Mouse (Mus musculus) liver, embryonic 14.5 days (tissue): ENCODE measurements around the gene Stag1. TPM values are rescaled to one million over a fixed set of nuclear protein-coding genes. Genes with fewer than 3 reads are reported as not detected.

Experiments
- ATAC-seq: fragments of 200-750 bp; cut with Nextera tagmentation; 2 replicates; pipeline ENCODE4 v1.8.0; 2017; ENCODE audit warnings: moderate number of reproducible peaks, mild to moderate bottlenecking, moderate library complexity; ENCODE audit not compliant: insufficient read depth
- DNase-seq, 3 experiments: peaks; one replicate each; pipeline ENCODE4 v3.0.0-alpha.2; 2012 to 2013; ENCODE audit warnings: low read depth in 3 of 3, low spot score in 3 of 3
- H3K27ac ChIP-seq: fragments of 300-500 bp; sonication (generic); 2 replicates; pipeline ENCODE4 v1.5.1; 2014; ENCODE audit warnings: moderate library complexity, mild to moderate bottlenecking, control low read depth, inconsistent platforms
- H3K27me3 ChIP-seq: fragments of 300-500 bp; sonication (generic); 2 replicates; pipeline ENCODE4 v1.6.1; 2014; ENCODE audit warnings: mild to moderate bottlenecking, low read length, moderate library complexity; ENCODE audit not compliant: control insufficient read depth, insufficient read depth
- H3K36me3 ChIP-seq: fragments of 300-500 bp; sonication (generic); replicated peaks from 2 replicates; pipeline ENCODE4 v1.6.1; 2014; ENCODE audit warnings: low read depth; ENCODE audit not compliant: control insufficient read depth, insufficient read depth
- H3K4me1 ChIP-seq, 2 experiments: fragments of 200-500 bp in 1 of 2; fragments of 300-500 bp in 1 of 2; sonication (generic) in 1 of 2; replicated peaks; 2 replicates each; pipeline ENCODE4 v1.6.1; 2012 to 2014; ENCODE audit warnings: antibody characterized with exemption in 1 of 2, inconsistent platforms in 1 of 2, low read length in 1 of 2; ENCODE audit not compliant: control insufficient read depth in 2 of 2, insufficient read depth in 2 of 2
- H3K4me2 ChIP-seq: fragments of 300-500 bp; sonication (generic); 2 replicates; pipeline ENCODE4 v1.6.1; 2014; ENCODE audit warnings: low read depth, mild to moderate bottlenecking, control low read depth, moderate library complexity
- H3K4me3 ChIP-seq, 2 experiments: fragments of 200-500 bp in 1 of 2; fragments of 300-500 bp in 1 of 2; sonication (generic) in 1 of 2; 2 replicates each; pipeline ENCODE4 v1.5.1; 2012 to 2014; ENCODE audit warnings: low read depth in 2 of 2, low read length in 2 of 2, mild to moderate bottlenecking in 2 of 2, control low read depth in 1 of 2, inconsistent platforms in 1 of 2, moderate library complexity in 1 of 2; ENCODE audit not compliant: insufficient read depth in 1 of 2
- H3K9ac ChIP-seq: fragments of 300-500 bp; sonication (generic); replicated peaks from 2 replicates; pipeline ENCODE4 v1.6.1; 2014; ENCODE audit warnings: mild to moderate bottlenecking, control low read depth, moderate library complexity
- H3K9me3 ChIP-seq: fragments of 300-500 bp; sonication (generic); 2 replicates; pipeline ENCODE4 v1.6.1; 2016; ENCODE audit warnings: low read length, mixed read lengths; ENCODE audit not compliant: control insufficient read depth
- CTCF ChIP-seq: IDR thresholded peaks from 2 replicates; pipeline ENCODE4 v1.5.1; 2016; ENCODE audit warnings: antibody characterized with exemption, low read depth, control low read depth
- EP300 ChIP-seq: IDR thresholded peaks from 2 replicates; pipeline ENCODE4 v1.6.1; 2016; ENCODE audit warnings: antibody characterized with exemption, low read depth
- WGBS: fragments of 180-500 bp; shearing (Covaris S2); extraction: QIAGEN DNeasy Blood & Tissue Kit; methylation state at CpG from one replicate; pipeline ENCODE4 v1.1.7; 2014; ENCODE audit not compliant: insufficient replicate concordance; 5-methylcytosine and 5-hydroxymethylcytosine counted together
- polyA plus RNA-seq, 2 experiments: library from polyadenylated mRNA; depleted of rRNA in 1 of 2; stranded (reverse) in 1 of 2; unstranded in 1 of 2; fragments of >200 nt; fragmentation: Nextera tagmentation in 1 of 2; extraction: Ambion mirVana in 1 of 2; gene quantifications; 2 replicates each; pipeline versions ENCODE4 v1.2.1 to v1.2.3; 2012 to 2014

Gene Stag1
- polyA plus RNA-seq, 2 experiments = 11.6 to 18.2 TPM

- Histone ChIP-seq H3K27me3 (no peaks in the 10 kb centered on the region), H3K4me3 (no peak overlapping the region), H3K36me3 (no peaks in the 10 kb centered on the region; the same call in 1 of the 2 replicates), H3K4me2 (no peak overlapping the region), H3K9ac (no peak overlapping the region), H3K27ac (no peak overlapping the region), H3K4me1 (no peaks in the 10 kb centered on the region), H3K9me3 (no peaks in the 10 kb centered on the region)
- ATAC-seq (no peak), DNase-seq (no peak)
- no peak for TF ChIP-seq EP300
- TF ChIP-seq CTCF = no peak
- WGBS = 89% methylated on average over 1 of the region's 1 CpGs
Observed at GRCm38 (mm10) chr9:100896111-100896510, 298.5 kb downstream of the Stag1 start.

GRCm38 (mm10) chr9:100898042-100898441 lies 300.4 kb downstream of the Stag1 start:
- TF ChIP-seq EP300 (no peak), CTCF (no peak)
- H3K4me2 ChIP-seq = no peak overlapping the region
- no peaks in the 10 kb centered on the region; the same call in 1 of the 2 replicates for H3K36me3 ChIP-seq
- H3K9ac ChIP-seq = no peak overlapping the region
- ATAC-seq (no peak), DNase-seq (no peak)
- no peak overlapping the region for H3K27ac ChIP-seq
- H3K4me3 ChIP-seq = no peak overlapping the region
- no peaks in the 10 kb centered on the region for H3K9me3 ChIP-seq
- 87% methylated on average over 4 of the region's 4 CpGs for WGBS
- no peaks in the 10 kb centered on the region for H3K27me3 ChIP-seq
- no peaks in the 10 kb centered on the region for H3K4me1 ChIP-seq

- no peaks in the 10 kb centered on the region for H3K9me3 ChIP-seq
- H3K4me3 ChIP-seq = no peak overlapping the region
- peak; percentile 61 for TF ChIP-seq CTCF
- TF ChIP-seq EP300 = no peak
- H3K9ac ChIP-seq = no peak overlapping the region
- DNase-seq = peak; percentile 9 to 22 (median 14)
- H3K27me3 ChIP-seq = no peaks in the 10 kb centered on the region
- H3K27ac ChIP-seq = no peak overlapping the region
- H3K36me3 ChIP-seq = no peaks in the 10 kb centered on the region
- no peak for ATAC-seq
- H3K4me1 ChIP-seq = no peaks in the 10 kb centered on the region
- no peak overlapping the region for H3K4me2 ChIP-seq
Observed at GRCm38 (mm10) chr9:100910352-100910751, 312.8 kb downstream of the Stag1 start.

GRCm38 (mm10) chr9:100917111-100917510 lies 319.5 kb downstream of the Stag1 start:
- DNase-seq = peak; percentile 26 to 41 (median 38)
- WGBS = 56% methylated on average over 2 of the region's 2 CpGs

GRCm38 (mm10) chr9:100926629-100927028 lies 329.0 kb downstream of the Stag1 start:
- no peaks in the 10 kb centered on the region for H3K4me1 ChIP-seq
- no peak overlapping the region for H3K4me2 ChIP-seq
- H3K36me3 ChIP-seq = no peaks in the 10 kb centered on the region
- ATAC-seq = no peak
- DNase-seq = no peak
- H3K27me3 ChIP-seq = no peaks in the 10 kb centered on the region
- no peak for TF ChIP-seq CTCF
- no peak for TF ChIP-seq EP300
- no peak overlapping the region for H3K27ac ChIP-seq
- WGBS = 92% methylated on average over 4 of the region's 4 CpGs
- H3K4me3 ChIP-seq = no peak overlapping the region
- H3K9me3 ChIP-seq = no peaks in the 10 kb centered on the region
- H3K9ac ChIP-seq = no peak overlapping the region

More at GRCm38 (mm10) chr9:100917111-100917510, 319.5 kb downstream of the Stag1 start:
- H3K27ac ChIP-seq = no peak overlapping the region
- ATAC-seq = no peak
- no peaks in the 10 kb centered on the region for H3K27me3 ChIP-seq
- no peak overlapping the region for H3K9ac ChIP-seq
- no peak overlapping the region for H3K4me2 ChIP-seq
- no peak overlapping the region for H3K4me3 ChIP-seq
- peak; percentile 53 for TF ChIP-seq CTCF
- no peak for TF ChIP-seq EP300
- H3K36me3 ChIP-seq = no peaks in the 10 kb centered on the region
- no peaks in the 10 kb centered on the region for H3K9me3 ChIP-seq
- H3K4me1 ChIP-seq = no peaks in the 10 kb centered on the region
